Mouse (Mus musculus) macrophage (primary cell): ENCODE results near the gene Ankrd63. TPM values are rescaled to one million over a fixed set of nuclear protein-coding genes. Genes with fewer than 3 reads are reported as not detected.

ENCODE experiments used
- H3K27ac ChIP-seq: fragments of 350-480 bp; formaldehyde crosslinking; 2 replicates; pipeline ENCODE4 v1.9.0; 2021
- H3K36me3 ChIP-seq: fragments of 350-480 bp; formaldehyde crosslinking; 2 replicates; pipeline ENCODE4 v1.9.0; 2021; ENCODE audit errors: inconsistent target
- H3K4me3 ChIP-seq: fragments of 350-480 bp; formaldehyde crosslinking; 2 replicates; pipeline ENCODE4 v1.9.0; 2021; ENCODE audit errors: inconsistent target
- H3K79me2 ChIP-seq: fragments of 350-480 bp; formaldehyde crosslinking; 2 replicates; pipeline ENCODE4 v1.9.0; 2021; ENCODE audit errors: inconsistent target
- WGBS: methylation state at CpG from one replicate; pipeline ENCODE4 v1.1.7; 2026; ENCODE audit warnings: inconsistent platforms; ENCODE audit not compliant: missing documents; 5-methylcytosine and 5-hydroxymethylcytosine counted together
- polyA plus RNA-seq: library from polyadenylated mRNA; stranded (reverse); fragments of 250-400 nt; gene quantifications from 3 replicates; pipeline ENCODE4 v1.2.4, GENCODE M21; 2018; ENCODE audit warnings: inconsistent platforms
- total RNA-seq, 78 experiments: library from RNA; depleted of rRNA; stranded (reverse); fragments of 250-400 nt; gene quantifications; 1 replicate in 9 of 78; 2 replicates in 24 of 78; 3 replicates in 43 of 78; 4 replicates in 2 of 78; pipeline ENCODE4 v1.2.4; 2018; ENCODE audit warnings: inconsistent platforms in 56 of 78

Gene Ankrd63
- under 1 TPM in 5 of 26 experiments, not detected in 21; 0.13 to 0.36 (median 0.25) TPM for total RNA-seq (2018; cell fraction: chromatin; rRNA removed)
- under 1 TPM in 2 of 26 experiments, not detected in 24; 0.03 TPM for total RNA-seq (2018; cell fraction: cytosol; rRNA removed)
- under 1 TPM in 2 of 26 experiments, not detected in 24; 0.10 to 0.18 TPM for total RNA-seq (2018; cell fraction: nucleus; rRNA removed)
- polyA plus RNA-seq = not detected in 3 replicates

DNA sequence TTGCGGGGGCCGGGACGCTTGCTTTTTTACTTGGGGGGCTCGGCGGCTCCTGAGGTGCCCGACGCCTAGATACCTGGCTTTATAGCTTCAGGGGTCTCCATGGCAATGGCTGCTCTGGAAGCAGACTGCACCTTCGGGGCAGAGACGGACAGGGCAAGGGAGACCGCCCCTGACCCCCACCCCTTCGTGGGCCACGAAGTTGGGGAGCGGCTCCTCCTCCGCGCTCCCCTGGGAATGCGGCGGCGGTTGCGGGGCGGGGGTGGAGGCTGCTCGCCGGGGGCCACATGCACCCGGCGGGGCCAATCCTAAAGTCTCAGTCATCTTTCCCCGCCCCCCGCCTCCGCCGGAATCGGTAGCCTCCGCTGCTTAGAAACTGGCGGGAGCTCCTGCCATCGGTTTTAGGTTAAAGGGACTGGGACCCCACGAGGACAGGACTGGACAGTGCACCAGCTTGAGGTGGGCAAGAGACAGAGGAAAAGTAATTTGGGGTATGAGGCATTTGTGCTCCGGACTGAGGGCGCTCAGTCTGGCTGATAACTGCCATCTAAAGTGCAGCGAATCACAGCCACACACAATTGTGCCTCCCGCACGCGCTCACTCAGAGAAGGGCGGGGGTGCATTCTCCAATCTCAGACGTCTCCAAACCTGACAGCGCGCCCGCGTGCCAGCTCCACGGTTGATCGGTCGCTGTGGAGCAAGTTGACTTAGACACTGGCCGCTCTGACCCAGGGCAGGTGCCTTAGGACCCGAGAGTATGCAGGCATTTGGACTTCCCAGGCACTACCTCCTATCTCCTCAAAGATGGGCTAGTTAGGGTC lies at the start of gene Ankrd63:
TSS of gene Ankrd63 (minus strand) at position 51 of the 818 bp plus-strand sequence.
- H3K79me2 ChIP-seq = no peaks in the 10 kb centered on the region
- no peak within 1 kb of the TSS for H3K27ac ChIP-seq
- 3% methylated on average over 48 of the region's 50 CpGs for WGBS
- H3K36me3 ChIP-seq = 0 out of 2 replicates have a peak, but pooled peaks cover 3% of the 10 kb centered on the region
- H3K4me3 ChIP-seq = no peak within 1 kb of the TSS

GRCm38 (mm10) chr2:118752792-118753108 lies 49.0 kb upstream of the Ankrd63 start:
- WGBS = 94% methylated on average over 3 of the region's 4 CpGs
- H3K36me3 ChIP-seq = no peaks in the 10 kb centered on the region
- H3K79me2 ChIP-seq = no peaks in the 10 kb centered on the region
- H3K27ac ChIP-seq = no peak overlapping the region
- no peak overlapping the region for H3K4me3 ChIP-seq

GRCm38 (mm10) chr2:118751896-118752791 lies 48.4 kb upstream of the Ankrd63 start:
- Histone ChIP-seq H3K27ac (no peak overlapping the region), H3K4me3 (no peak overlapping the region), H3K36me3 (no peaks in the 10 kb centered on the region), H3K79me2 (no peaks in the 10 kb centered on the region)
- WGBS = 94% methylated on average over 16 of the region's 16 CpGs

- no peaks in the 10 kb centered on the region for H3K79me2 ChIP-seq
- H3K27ac ChIP-seq = no peak overlapping the region
- no peak overlapping the region for H3K4me3 ChIP-seq
- WGBS = 54% methylated on average over 8 of the region's 8 CpGs
- no peaks in the 10 kb centered on the region for H3K36me3 ChIP-seq
Measured at GRCm38 (mm10) chr2:118750476-118750875, 46.7 kb upstream of the Ankrd63 start.

DNA sequence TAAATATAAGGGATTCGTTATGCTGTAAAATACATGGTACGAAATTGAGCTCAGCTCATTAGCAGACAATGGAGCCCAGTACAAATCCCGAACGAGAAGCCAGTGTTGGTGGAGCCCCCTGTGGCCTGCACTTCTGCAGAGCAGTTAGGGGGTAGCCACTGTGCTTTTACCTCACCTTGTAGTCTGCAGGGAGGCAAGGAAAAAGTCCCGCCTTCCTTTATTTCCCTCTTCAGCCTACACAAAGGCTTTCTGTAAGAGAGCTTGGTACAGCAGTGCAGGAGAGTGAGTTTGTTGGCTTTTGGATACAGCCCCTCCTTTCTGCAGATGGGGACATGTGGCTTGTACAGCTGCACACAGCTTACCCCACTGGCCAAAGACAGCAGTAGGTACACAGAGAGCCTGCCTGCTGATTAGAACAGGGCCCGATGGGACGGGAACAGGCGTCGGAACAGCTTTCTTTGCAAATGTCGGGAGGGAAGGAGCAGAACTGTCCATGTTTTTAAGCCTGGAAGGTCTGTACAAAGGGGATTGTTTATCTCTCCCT lies 45.6 kb upstream of the Ankrd63 start:
- H3K4me3 ChIP-seq = no peak overlapping the region
- H3K79me2 ChIP-seq = no peaks in the 10 kb centered on the region
- no peaks in the 10 kb centered on the region for H3K36me3 ChIP-seq
- no peak overlapping the region for H3K27ac ChIP-seq
- WGBS = 83% methylated on average over 10 of the region's 10 CpGs

DNA sequence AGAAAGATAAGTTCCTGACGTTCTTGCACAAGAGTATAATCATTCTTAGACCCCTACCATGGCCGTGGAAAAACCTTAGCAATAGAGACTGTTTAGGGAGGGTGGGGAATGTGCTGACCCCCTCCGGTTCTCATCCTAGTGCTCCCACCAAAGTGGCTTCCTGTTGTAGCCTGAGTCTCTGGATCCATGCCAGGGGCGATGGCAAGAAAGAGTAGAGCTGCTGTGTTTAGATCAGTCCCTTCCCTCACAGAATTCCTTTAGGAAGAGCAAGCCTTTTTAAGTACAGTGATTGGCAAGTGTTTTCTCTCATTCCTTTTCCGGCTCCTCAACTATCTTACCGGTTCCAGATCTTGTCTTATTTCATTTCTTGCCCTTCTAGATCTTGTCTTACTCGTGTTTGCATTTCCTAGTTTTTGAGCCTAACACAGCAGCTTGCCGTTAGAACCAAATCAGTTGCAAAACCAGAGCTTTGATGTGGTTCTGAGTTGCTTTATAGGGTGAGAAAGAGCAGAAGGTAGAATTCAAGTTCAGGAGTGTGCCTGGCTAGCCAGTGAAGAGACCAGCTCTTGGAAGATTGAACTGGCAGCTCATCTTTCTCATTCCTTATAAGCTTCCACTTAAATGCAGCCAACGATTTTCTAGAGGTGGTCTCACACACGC lies 43.7 kb upstream of the Ankrd63 start:
- WGBS = 37% methylated on average over 10 of the region's 10 CpGs
- Histone ChIP-seq H3K4me3 (no peak overlapping the region), H3K79me2 (no peaks in the 10 kb centered on the region), H3K27ac (no peak overlapping the region), H3K36me3 (no peaks in the 10 kb centered on the region)

DNA sequence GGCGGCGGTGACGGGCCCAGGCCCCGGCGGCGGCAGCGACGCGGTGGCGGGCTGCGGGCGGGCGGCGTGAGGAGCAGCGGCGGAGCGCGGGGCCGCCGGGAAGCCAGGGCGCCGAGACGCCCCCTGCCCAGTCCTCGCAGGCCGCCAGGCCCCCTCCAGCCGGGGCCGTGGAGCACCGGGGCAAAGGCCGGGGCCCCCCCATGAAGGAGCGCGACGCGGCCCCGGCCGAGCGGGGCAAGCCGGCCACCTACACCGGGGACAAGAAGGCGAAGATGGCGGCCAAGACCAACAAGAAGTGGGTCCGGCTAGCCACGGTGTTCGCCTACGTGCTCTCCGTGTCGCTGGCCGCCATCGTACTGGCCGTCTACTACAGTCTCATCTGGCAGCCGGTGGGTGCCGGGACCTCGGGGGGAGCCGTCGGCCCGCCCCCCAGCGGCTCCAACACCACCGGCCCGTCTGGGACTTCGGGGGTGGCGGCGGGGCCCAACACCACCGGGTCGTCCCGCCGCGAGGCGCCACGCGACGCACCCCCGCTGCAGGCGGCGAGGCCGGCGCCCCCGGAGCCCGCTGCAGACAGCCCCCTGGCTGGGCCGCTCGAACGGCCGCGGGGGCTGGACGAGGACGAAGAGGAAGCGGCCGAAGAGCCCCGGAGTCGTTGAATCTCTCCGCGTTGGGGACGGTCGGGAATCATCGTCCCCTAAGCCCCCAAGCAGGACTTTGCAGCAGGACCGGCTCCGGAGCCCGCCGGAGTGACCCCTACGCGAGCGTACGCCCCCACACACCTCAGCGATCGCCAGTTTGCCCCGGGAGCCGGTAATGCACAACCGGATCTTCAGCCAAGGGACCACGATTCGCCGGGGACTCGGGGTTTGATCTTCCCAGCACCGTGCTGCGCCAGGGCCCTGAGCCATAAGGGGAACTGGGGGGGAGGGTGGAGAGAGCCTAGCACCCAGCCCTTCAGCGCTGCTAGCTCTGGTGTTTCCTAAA lies 42.4 kb upstream of the Ankrd63 start:
- H3K79me2 ChIP-seq = no peaks in the 10 kb centered on the region
- no peaks in the 10 kb centered on the region for H3K36me3 ChIP-seq
- peak overlapping the region; percentile 14; the same call in 1 of the 2 replicates for H3K4me3 ChIP-seq
- no peak overlapping the region for H3K27ac ChIP-seq
- 2% methylated on average over 107 of the region's 113 CpGs for WGBS

DNA sequence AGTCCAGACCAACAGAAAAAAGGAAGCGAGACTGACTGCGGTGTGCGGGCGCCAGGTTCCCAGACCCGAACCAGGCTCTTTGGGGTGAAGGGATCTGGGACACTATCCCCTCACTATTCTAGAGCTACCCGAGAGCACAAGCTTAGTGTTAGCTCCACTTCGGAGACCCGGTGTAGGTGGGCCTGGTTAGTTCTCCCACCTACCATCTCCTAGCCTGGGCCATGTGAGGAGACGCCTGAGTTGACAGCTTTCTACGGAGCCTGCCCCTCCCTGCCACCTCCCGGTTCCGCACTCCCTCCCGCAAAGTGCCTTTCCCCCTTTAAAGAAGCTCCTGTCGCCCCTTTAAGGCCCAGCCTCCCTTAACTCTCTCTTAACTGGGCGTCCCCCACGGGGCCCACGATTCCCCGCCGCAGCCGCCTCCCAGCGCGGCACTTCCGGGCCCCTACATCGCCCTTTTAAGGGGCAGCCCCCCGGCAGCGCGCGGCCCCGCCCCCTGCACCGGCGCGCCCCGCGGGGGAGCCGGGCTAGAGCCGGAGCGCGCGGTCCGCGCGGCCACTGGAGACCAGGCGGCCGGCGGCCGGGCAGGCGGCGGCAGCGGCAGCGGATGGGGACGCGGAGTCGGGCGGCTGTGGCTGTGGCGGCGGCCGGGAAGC lies 41.6 kb upstream of the Ankrd63 start, which contains the start of gene Inafm2:
TSS of gene Inafm2 (plus strand) at position 527 of the 653 bp plus-strand sequence.
- under 1% methylated on average over 35 of the region's 57 CpGs for WGBS
- Histone ChIP-seq H3K79me2 (no peaks in the 10 kb centered on the region), H3K27ac (no peak within 1 kb of the TSS)

GRCm38 (mm10) chr2:118744621-118745020 lies 40.9 kb upstream of the Ankrd63 start:
- H3K79me2 ChIP-seq = no peaks in the 10 kb centered on the region
- no peak overlapping the region for H3K4me3 ChIP-seq
- H3K27ac ChIP-seq = no peak overlapping the region
- H3K36me3 ChIP-seq = no peaks in the 10 kb centered on the region
- WGBS = 6% methylated on average over 7 of the region's 7 CpGs

More for the DNA sequence above, 41.6 kb upstream of the Ankrd63 start, which contains the start of gene Inafm2:
- Histone ChIP-seq H3K36me3 (no peaks in the 10 kb centered on the region), H3K4me3 (peak within 1 kb of the TSS; percentile 27)

DNA sequence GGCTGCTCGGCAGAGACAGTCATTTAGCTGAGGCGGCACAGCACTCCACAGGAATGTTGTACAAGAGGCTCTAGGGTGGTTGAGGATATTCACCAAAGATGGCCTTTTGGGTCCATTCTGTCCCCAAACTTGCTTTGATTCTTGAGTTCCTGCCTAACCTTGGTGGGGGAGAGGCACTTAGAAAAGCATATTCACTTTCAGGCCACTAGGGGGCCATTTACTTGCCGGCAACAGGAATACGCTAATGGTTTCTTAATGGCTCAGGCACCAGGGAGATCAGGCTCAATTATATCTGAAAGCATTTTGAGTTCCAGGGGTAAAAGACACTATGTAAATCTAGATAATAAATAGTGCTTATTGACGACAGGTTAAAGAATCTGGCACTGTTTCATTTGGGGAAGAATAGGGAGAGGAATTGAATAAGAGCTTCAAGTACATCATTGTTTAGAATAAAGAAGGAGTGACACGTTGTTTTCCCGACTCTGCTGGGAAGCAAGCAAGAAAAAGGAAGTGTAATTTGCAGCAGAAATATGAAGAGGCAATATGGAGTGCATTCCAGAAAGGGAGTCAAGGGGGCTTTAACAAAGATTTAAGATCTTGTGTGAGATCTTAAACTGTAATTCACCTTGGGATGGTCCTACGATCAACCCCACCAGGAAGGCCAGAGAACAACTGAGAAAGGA lies 39.6 kb upstream of the Ankrd63 start:
- Histone ChIP-seq H3K36me3 (no peaks in the 10 kb centered on the region), H3K79me2 (no peaks in the 10 kb centered on the region), H3K27ac (no peak overlapping the region), H3K4me3 (no peak overlapping the region)
- WGBS = 22% methylated on average over 8 of the region's 8 CpGs

DNA sequence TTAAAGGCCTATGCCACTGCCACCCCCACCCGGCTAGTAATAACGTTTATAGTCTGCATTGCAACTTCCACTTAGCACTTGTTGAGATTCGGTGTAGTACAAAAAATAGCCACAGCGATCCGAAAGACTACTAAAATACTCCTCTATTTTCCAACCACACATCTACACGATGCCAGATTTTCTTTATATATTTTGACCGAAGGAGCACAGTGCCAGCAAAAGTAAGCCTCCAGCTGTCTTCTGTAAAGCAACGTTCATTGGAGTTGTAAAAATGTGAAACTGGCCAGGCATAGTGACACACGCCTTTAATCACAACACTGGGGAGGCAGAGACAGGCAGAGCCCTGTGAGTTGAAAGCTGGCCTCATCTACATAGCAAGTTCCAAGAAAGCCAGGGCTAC lies 37.4 kb upstream of the Ankrd63 start:
- H3K27ac ChIP-seq = no peak overlapping the region
- WGBS = 79% methylated on average over 9 of the region's 9 CpGs
- H3K79me2 ChIP-seq = no peaks in the 10 kb centered on the region
- no peak overlapping the region for H3K4me3 ChIP-seq
- H3K36me3 ChIP-seq = no peaks in the 10 kb centered on the region

DNA sequence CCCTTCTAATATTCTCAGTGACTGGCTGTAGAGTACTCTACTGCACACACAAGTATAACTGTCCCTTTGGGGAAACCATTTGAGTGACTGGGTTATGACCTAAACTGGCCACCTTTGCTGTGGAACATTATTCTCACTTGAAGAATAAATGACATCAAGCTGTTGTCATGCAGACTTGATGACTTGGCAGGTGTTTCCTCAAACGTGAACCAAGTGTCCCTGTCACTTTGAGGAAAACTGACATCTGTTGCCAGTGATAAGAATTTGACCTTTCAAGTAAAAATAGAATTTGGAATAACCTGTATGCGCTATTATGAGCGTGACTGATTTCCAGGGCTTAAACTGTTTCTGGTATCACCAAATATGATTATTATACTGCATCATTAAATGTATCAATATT lies 36.6 kb upstream of the Ankrd63 start:
- WGBS = 63% methylated on average over 3 of the region's 3 CpGs
- Histone ChIP-seq H3K27ac (no peak overlapping the region), H3K4me3 (no peak overlapping the region), H3K36me3 (no peaks in the 10 kb centered on the region), H3K79me2 (no peaks in the 10 kb centered on the region)
